Mouse (Mus musculus) c-Kit-positive CD71-negative TER-119-negative erythroid progenitor cells, embryonic 14.5 days (primary cell): ENCODE data around the gene Tmem144.
A peak's percentile ranks its signal among the peaks of the same experiment; 100 is the strongest.

Experiments used
- DNase-seq: peaks from one replicate; pipeline ENCODE4 v3.0.0-alpha.2; 2013; ENCODE audit warnings: low read depth

Tmem144 gene

GRCm38 (mm10) chr3:79852654-79853166, at the start of gene Tmem144:
Gene Tmem144 (minus strand): TSS chr3:79852773.
- DNase-seq, result no peak

- no peak for DNase-seq
Measured at GRCm38 (mm10) chr3:79901734-79902133, 49.2 kb upstream of the Tmem144 start.

GRCm38 (mm10) chr3:79901321-79901720, 48.7 kb upstream of the Tmem144 start:
- no peak for DNase-seq

GRCm38 (mm10) chr3:79900502-79900901, 47.9 kb upstream of the Tmem144 start:
- no peak for DNase-seq

- no peak for DNase-seq
Measured at GRCm38 (mm10) chr3:79899906-79900305, 47.3 kb upstream of the Tmem144 start.

GRCm38 (mm10) chr3:79898514-79898913, 45.9 kb upstream of the Tmem144 start:
- DNase-seq, result no peak

- DNase-seq, result no peak
Measured at GRCm38 (mm10) chr3:79897534-79898370, 45.2 kb upstream of the Tmem144 start.

GRCm38 (mm10) chr3:79887966-79888365, 35.4 kb upstream of the Tmem144 start:
- no peak for DNase-seq

- DNase-seq, result no peak
Measured at GRCm38 (mm10) chr3:79887161-79887855, 34.7 kb upstream of the Tmem144 start.

GRCm38 (mm10) chr3:79886357-79887091, 34.0 kb upstream of the Tmem144 start:
- no peak for DNase-seq

GRCm38 (mm10) chr3:79885686-79886356, 33.2 kb upstream of the Tmem144 start:
- no peak for DNase-seq

- DNase-seq, result peak; percentile 50
Measured at GRCm38 (mm10) chr3:79884761-79885189, 32.2 kb upstream of the Tmem144 start.

GRCm38 (mm10) chr3:79884305-79884704, 31.7 kb upstream of the Tmem144 start, which contains the start of gene Fam198b:
Gene Fam198b (plus strand): TSS chr3:79884533.
- no peak for DNase-seq

- DNase-seq, result peak; percentile 61
Measured at GRCm38 (mm10) chr3:79883092-79883491, 30.5 kb upstream of the Tmem144 start.

- no peak for DNase-seq
Measured at GRCm38 (mm10) chr3:79881645-79882044, 29.1 kb upstream of the Tmem144 start.

GRCm38 (mm10) chr3:79879246-79879645, 26.7 kb upstream of the Tmem144 start:
- DNase-seq, result no peak

- DNase-seq, result no peak
Measured at GRCm38 (mm10) chr3:79878350-79878749, 25.8 kb upstream of the Tmem144 start.

GRCm38 (mm10) chr3:79875471-79875870, 22.9 kb upstream of the Tmem144 start:
- DNase-seq, result no peak

- no peak for DNase-seq
Measured at GRCm38 (mm10) chr3:79867121-79867709, 14.6 kb upstream of the Tmem144 start.

GRCm38 (mm10) chr3:79866526-79866925, 14.0 kb upstream of the Tmem144 start:
- DNase-seq, result no peak

GRCm38 (mm10) chr3:79866089-79866488, 13.5 kb upstream of the Tmem144 start:
- DNase-seq, result no peak
